Mouse (Mus musculus): ENCODE results near the gene Iqsec1. TPM values are rescaled to one million over a fixed set of nuclear protein-coding genes. Genes with fewer than 3 reads are reported as not detected.

The Iqsec1 gene
- polyA plus RNA-seq, 1 experiment from 2014 or later: 16.3 TPM

DNA sequence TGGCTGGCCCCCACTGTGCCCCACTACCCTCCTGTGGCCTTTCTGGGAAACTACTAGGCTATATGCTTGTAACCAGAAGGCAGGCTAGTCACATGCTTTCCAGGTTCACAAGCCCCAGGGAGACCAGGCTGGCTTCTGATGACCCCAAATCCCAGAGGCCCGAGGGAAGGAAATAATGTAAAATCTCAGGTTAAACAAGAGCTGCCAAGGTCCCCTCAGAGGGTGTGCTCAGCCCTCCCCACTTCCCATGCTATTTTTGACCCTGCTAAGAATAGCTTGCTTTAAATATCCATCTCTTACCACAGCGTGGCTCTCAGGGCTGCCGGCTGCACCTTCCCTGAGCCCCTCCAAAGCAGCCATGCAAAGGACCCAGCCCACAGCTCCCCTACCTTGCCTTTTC lies 299.7 kb downstream of the Iqsec1 start:
- Histone ChIP-seq H3K36me3 (peaks cover 77% of the 10 kb centered on the region), H3K9ac (replicated peaks) (no peak overlapping the region), H3K27ac (replicated peaks) (no peak overlapping the region), H3K4me2 (replicated peaks) (no peak overlapping the region), H3K9me3 (no peaks in the 10 kb centered on the region), H3K27me3 (no peaks in the 10 kb centered on the region), H3K4me3 (no peak overlapping the region), H3K4me1 (no peaks in the 10 kb centered on the region)
- no peak for ATAC-seq (ENCODE audit: low FRiP score, low read depth)
- 74% methylated on average over 3 of the region's 3 CpGs for WGBS

- no peak for ATAC-seq (ENCODE audit: low FRiP score, low read depth)
- Histone ChIP-seq H3K27ac (replicated peaks) (no peak overlapping the region), H3K4me2 (replicated peaks) (no peak overlapping the region), H3K4me1 (no peaks in the 10 kb centered on the region), H3K4me3 (no peak overlapping the region), H3K36me3 (peaks cover 74% of the 10 kb centered on the region), H3K27me3 (no peaks in the 10 kb centered on the region), H3K9ac (replicated peaks) (no peak overlapping the region), H3K9me3 (no peaks in the 10 kb centered on the region)
- WGBS: 97% methylated on average over 6 of the region's 6 CpGs
Observed at GRCm38 (mm10) chr6:90688003-90688402, 300.5 kb downstream of the Iqsec1 start.

GRCm38 (mm10) chr6:90686812-90687211 lies 301.7 kb downstream of the Iqsec1 start:
- Histone ChIP-seq H3K9me3 (no peaks in the 10 kb centered on the region), H3K4me1 (no peaks in the 10 kb centered on the region), H3K4me3 (no peak overlapping the region), H3K27ac (replicated peaks) (no peak overlapping the region), H3K27me3 (no peaks in the 10 kb centered on the region), H3K9ac (replicated peaks) (no peak overlapping the region), H3K4me2 (replicated peaks) (no peak overlapping the region), H3K36me3 (peaks cover 62% of the 10 kb centered on the region)
- ATAC-seq (ENCODE audit: low FRiP score, low read depth): no peak
- WGBS: 86% methylated on average over 1 of the region's 1 CpGs

DNA sequence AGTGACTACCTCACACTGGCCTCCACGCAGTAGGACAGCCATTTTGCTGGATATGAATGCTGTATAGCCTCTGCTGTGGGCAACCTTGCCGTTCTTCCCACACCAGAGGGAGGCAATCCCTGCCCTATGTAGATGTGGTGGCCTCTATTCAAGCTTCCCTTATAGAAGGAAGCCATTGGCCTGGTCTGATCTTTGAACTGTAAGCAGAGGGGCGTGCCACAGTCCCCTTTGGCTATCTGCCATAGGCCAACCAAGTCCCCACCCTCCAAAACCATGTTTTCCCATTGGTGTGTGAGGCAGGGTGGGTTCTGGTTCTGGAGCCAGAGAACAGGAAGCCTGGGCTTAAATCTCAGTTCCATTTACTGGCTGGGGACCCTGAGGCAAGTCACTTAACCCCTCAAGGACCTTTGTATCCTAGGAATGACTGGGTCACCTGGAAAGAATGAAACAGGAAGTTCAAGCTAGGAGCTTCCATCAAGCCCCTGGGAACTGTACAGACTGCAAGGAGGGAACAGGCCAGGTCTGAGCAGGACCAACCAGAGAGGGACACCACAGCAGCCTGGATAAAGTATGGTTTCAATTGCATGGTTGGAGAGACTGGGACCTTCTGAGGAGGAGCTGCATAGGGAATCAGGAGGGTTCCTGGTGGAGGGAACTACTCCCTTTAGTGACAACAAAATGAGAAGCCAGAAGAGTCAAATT lies 304.5 kb downstream of the Iqsec1 start:
- WGBS: 95% methylated on average over 3 of the region's 3 CpGs
- no peak for ATAC-seq (ENCODE audit: low FRiP score, low read depth)
- no peak overlapping the region for H3K4me3 ChIP-seq
- peaks cover 52% of the 10 kb centered on the region for H3K36me3 ChIP-seq
- H3K4me2 ChIP-seq (replicated peaks): no peak overlapping the region
- no peak overlapping the region for H3K27ac ChIP-seq (replicated peaks)
- no peaks in the 10 kb centered on the region for H3K9me3 ChIP-seq
- no peaks in the 10 kb centered on the region for H3K27me3 ChIP-seq
- H3K9ac ChIP-seq (replicated peaks): no peak overlapping the region
- H3K4me1 ChIP-seq: no peaks in the 10 kb centered on the region

- H3K36me3 ChIP-seq: peaks cover 72% of the 10 kb centered on the region
- H3K4me1 ChIP-seq: no peaks in the 10 kb centered on the region
- no peak for ATAC-seq (ENCODE audit: low FRiP score, low read depth)
Observed at GRCm38 (mm10) chr6:90680401-90680800, 308.1 kb downstream of the Iqsec1 start.

DNA sequence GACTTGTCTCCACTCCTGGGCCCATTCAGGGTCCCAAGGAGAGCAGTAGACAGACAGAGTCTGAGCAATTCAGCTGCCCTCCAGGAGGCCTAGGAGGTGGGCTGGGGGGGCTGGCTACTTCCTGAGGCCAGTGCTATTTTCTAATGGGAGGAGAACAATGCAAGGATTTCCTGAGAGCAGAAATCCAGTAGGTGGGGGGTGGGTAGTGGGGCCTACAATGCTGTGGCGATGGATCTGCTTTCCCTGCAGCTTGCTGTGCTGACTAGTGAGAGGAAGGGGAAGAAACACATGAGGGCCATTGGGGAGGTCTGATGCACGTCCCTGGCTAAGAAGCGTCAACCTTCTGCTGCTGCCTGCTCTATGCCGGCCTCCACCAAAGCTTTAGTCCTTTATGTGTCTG lies 309.7 kb downstream of the Iqsec1 start:
- H3K9me3 ChIP-seq: no peaks in the 10 kb centered on the region
- no peaks in the 10 kb centered on the region for H3K4me1 ChIP-seq
- H3K9ac ChIP-seq (replicated peaks): no peak overlapping the region
- H3K27ac ChIP-seq (replicated peaks): 0 out of 2 replicates have a peak overlapping the region, but pooled peaks have one; percentile 6
- 54% methylated on average over 4 of the region's 4 CpGs for WGBS
- no peak overlapping the region for H3K4me3 ChIP-seq
- peaks cover 73% of the 10 kb centered on the region for H3K36me3 ChIP-seq
- H3K4me2 ChIP-seq (replicated peaks): no peak overlapping the region
- ATAC-seq (ENCODE audit: low FRiP score, low read depth): no peak
- no peaks in the 10 kb centered on the region for H3K27me3 ChIP-seq

More at GRCm38 (mm10) chr6:90680401-90680800, 308.1 kb downstream of the Iqsec1 start:
- Histone ChIP-seq H3K9me3 (no peaks in the 10 kb centered on the region), H3K4me2 (replicated peaks) (no peak overlapping the region), H3K27ac (replicated peaks) (no peak overlapping the region), H3K9ac (replicated peaks) (no peak overlapping the region), H3K27me3 (no peaks in the 10 kb centered on the region), H3K4me3 (no peak overlapping the region)
- 93% methylated on average over 12 of the region's 12 CpGs for WGBS

GRCm38 (mm10) chr6:90668693-90669092 lies 319.8 kb downstream of the Iqsec1 start:
- Histone ChIP-seq H3K27me3 (no peaks in the 10 kb centered on the region), H3K27ac (replicated peaks) (no peak overlapping the region), H3K9me3 (no peaks in the 10 kb centered on the region), H3K36me3 (peaks cover 98% of the 10 kb centered on the region), H3K4me3 (no peak overlapping the region), H3K4me1 (no peaks in the 10 kb centered on the region), H3K4me2 (replicated peaks) (no peak overlapping the region), H3K9ac (replicated peaks) (no peak overlapping the region)
- no peak for ATAC-seq (ENCODE audit: low FRiP score, low read depth)
- WGBS: 91% methylated on average over 9 of the region's 9 CpGs

- no peak for ATAC-seq (ENCODE audit: low FRiP score, low read depth)
Observed at GRCm38 (mm10) chr6:90663736-90664135, 324.7 kb downstream of the Iqsec1 start.

GRCm38 (mm10) chr6:90662148-90662547 lies 326.3 kb downstream of the Iqsec1 start:
- H3K27ac ChIP-seq (replicated peaks): no peak overlapping the region
- no peaks in the 10 kb centered on the region for H3K4me1 ChIP-seq
- no peaks in the 10 kb centered on the region for H3K27me3 ChIP-seq
- 0 out of 2 replicates have a peak, but pooled peaks have one; percentile 20 for ATAC-seq (ENCODE audit: low FRiP score, low read depth)
- no peak overlapping the region for H3K4me2 ChIP-seq (replicated peaks)
- H3K9ac ChIP-seq (replicated peaks): no peak overlapping the region
- peaks cover 66% of the 10 kb centered on the region for H3K36me3 ChIP-seq
- 92% methylated on average over 5 of the region's 5 CpGs for WGBS
- H3K4me3 ChIP-seq: no peak overlapping the region
- H3K9me3 ChIP-seq: no peaks in the 10 kb centered on the region

More at GRCm38 (mm10) chr6:90663736-90664135, 324.7 kb downstream of the Iqsec1 start:
- 88% methylated on average over 11 of the region's 11 CpGs for WGBS
- no peak overlapping the region for H3K27ac ChIP-seq (replicated peaks)
- peaks cover 82% of the 10 kb centered on the region for H3K36me3 ChIP-seq
- H3K9me3 ChIP-seq: no peaks in the 10 kb centered on the region
- no peaks in the 10 kb centered on the region for H3K27me3 ChIP-seq
- H3K9ac ChIP-seq (replicated peaks): no peak overlapping the region
- no peaks in the 10 kb centered on the region for H3K4me1 ChIP-seq
- no peak overlapping the region for H3K4me2 ChIP-seq (replicated peaks)
- no peak overlapping the region for H3K4me3 ChIP-seq

- no peaks in the 10 kb centered on the region for H3K27me3 ChIP-seq
- ATAC-seq (ENCODE audit: low FRiP score, low read depth): no peak
- peaks cover 55% of the 10 kb centered on the region for H3K36me3 ChIP-seq
- no peak overlapping the region for H3K4me3 ChIP-seq
- no peak overlapping the region for H3K4me2 ChIP-seq (replicated peaks)
- 92% methylated on average over 11 of the region's 11 CpGs for WGBS
- H3K27ac ChIP-seq (replicated peaks): no peak overlapping the region
- no peak overlapping the region for H3K9ac ChIP-seq (replicated peaks)
- no peaks in the 10 kb centered on the region for H3K9me3 ChIP-seq
- H3K4me1 ChIP-seq: no peaks in the 10 kb centered on the region
Observed at GRCm38 (mm10) chr6:90661029-90661399, 327.5 kb downstream of the Iqsec1 start.

- H3K9ac ChIP-seq (replicated peaks): no peak overlapping the region
- H3K4me1 ChIP-seq: no peaks in the 10 kb centered on the region
- no peaks in the 10 kb centered on the region for H3K27me3 ChIP-seq
- ATAC-seq (ENCODE audit: low FRiP score, low read depth): no peak
- no peak overlapping the region for H3K27ac ChIP-seq (replicated peaks)
- WGBS: 89% methylated on average over 20 of the region's 20 CpGs
- no peaks in the 10 kb centered on the region for H3K9me3 ChIP-seq
- H3K36me3 ChIP-seq: peaks cover 50% of the 10 kb centered on the region
- H3K4me2 ChIP-seq (replicated peaks): no peak overlapping the region
- H3K4me3 ChIP-seq: no peak overlapping the region
Observed at GRCm38 (mm10) chr6:90660398-90661028, 328.0 kb downstream of the Iqsec1 start.

GRCm38 (mm10) chr6:90659913-90660312 lies 328.6 kb downstream of the Iqsec1 start:
- WGBS: 76% methylated on average over 2 of the region's 2 CpGs
- no peak overlapping the region for H3K9ac ChIP-seq (replicated peaks)
- ATAC-seq (ENCODE audit: low FRiP score, low read depth): no peak
- no peak overlapping the region for H3K4me3 ChIP-seq
- H3K4me2 ChIP-seq (replicated peaks): no peak overlapping the region
- no peaks in the 10 kb centered on the region for H3K4me1 ChIP-seq
- no peak overlapping the region for H3K27ac ChIP-seq (replicated peaks)
- H3K36me3 ChIP-seq: peaks cover 44% of the 10 kb centered on the region
- H3K27me3 ChIP-seq: no peaks in the 10 kb centered on the region
- no peaks in the 10 kb centered on the region for H3K9me3 ChIP-seq
